Mouse (Mus musculus) neural tube, embryonic 11.5 days (tissue): ENCODE measurements at regions not wholly inside any gene's neighbourhood (a gene's known extent, or its start where the extent isn't known, plus 50 kb on each side); places are given as distances from the start of the nearest gene placed in this dataset.

Source experiments
- ATAC-seq: fragments of 200-750 bp; cut with Nextera tagmentation; 2 replicates; pipeline ENCODE4 v1.8.0; 2017; ENCODE audit warnings: moderate number of reproducible peaks, mild to moderate bottlenecking, moderate TSS enrichment, moderate library complexity; ENCODE audit not compliant: insufficient read depth, low FRiP score, low TSS enrichment
- DNase-seq: peaks from one replicate; pipeline ENCODE4 v3.0.0-alpha.2; 2015; ENCODE audit warnings: low spot score
- H3K27ac ChIP-seq: fragments of 300-500 bp; sonication (generic); 2 replicates; pipeline ENCODE4 v1.5.1; 2014; ENCODE audit warnings: low read depth, mild to moderate bottlenecking, low read length
- H3K27me3 ChIP-seq: fragments of 300-500 bp; sonication (generic); 2 replicates; pipeline ENCODE4 v1.6.1; 2014; ENCODE audit warnings: mild to moderate bottlenecking, low read length, mixed read lengths; ENCODE audit not compliant: control insufficient read depth, insufficient read depth
- H3K36me3 ChIP-seq: fragments of 300-500 bp; sonication (generic); 2 replicates; pipeline ENCODE4 v1.6.1; 2014; ENCODE audit warnings: mild to moderate bottlenecking, low read length, moderate library complexity, mixed read lengths; ENCODE audit not compliant: control insufficient read depth, insufficient read depth
- H3K4me1 ChIP-seq: fragments of 300-500 bp; sonication (generic); 2 replicates; pipeline ENCODE4 v1.6.1; 2014; ENCODE audit warnings: low read length, mixed read lengths; ENCODE audit not compliant: control insufficient read depth, insufficient read depth
- H3K4me2 ChIP-seq: fragments of 300-500 bp; sonication (generic); 2 replicates; pipeline ENCODE4 v1.6.1; 2014; ENCODE audit warnings: low read depth, mild to moderate bottlenecking, moderate library complexity
- H3K4me3 ChIP-seq: fragments of 300-500 bp; sonication (generic); 2 replicates; pipeline ENCODE4 v1.5.1; 2014; ENCODE audit warnings: low read depth, low read length
- H3K9ac ChIP-seq: fragments of 300-500 bp; sonication (generic); 2 replicates; pipeline ENCODE4 v1.6.1; 2014; ENCODE audit warnings: mild to moderate bottlenecking, low read length
- H3K9me3 ChIP-seq: fragments of 300-500 bp; sonication (generic); 2 replicates; pipeline ENCODE4 v1.6.1; 2016; ENCODE audit warnings: low read length; ENCODE audit not compliant: control insufficient read depth
- WGBS: fragments of 180-500 bp; shearing (Covaris S2); extraction: QIAGEN DNeasy Blood & Tissue Kit; methylation state at CpG from one replicate; pipeline ENCODE4 v1.1.7; 2014; 5-methylcytosine and 5-hydroxymethylcytosine counted together

DNA sequence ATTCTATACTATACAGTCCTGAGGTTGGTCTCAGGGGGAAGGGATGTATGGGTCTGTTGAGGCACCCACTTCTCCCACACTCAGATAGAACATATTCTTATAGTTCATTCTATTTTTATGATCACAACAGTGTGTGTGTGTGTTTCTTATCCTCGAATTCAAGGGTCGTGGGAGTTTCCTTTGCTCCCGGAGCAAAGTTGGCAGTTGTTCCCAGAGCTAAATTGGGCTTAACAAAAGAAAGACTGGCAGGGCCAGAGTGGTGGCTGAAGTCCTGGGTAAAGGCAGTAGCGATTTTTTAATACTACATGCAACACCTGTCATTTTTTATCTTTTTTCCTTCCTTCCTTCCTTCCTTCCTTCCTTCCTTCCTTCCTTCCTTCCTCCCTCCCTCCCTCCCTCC, 131.5 kb upstream of the Sp4 start:
- no peak overlapping the region for H3K9ac ChIP-seq
- no peak overlapping the region for H3K4me2 ChIP-seq
- ATAC-seq = no peak
- no peak for DNase-seq
- no peak overlapping the region for H3K27ac ChIP-seq
- H3K9me3 ChIP-seq = no peaks in the 10 kb centered on the region
- H3K4me3 ChIP-seq = no peak overlapping the region
- H3K27me3 ChIP-seq = no peaks in the 10 kb centered on the region
- H3K4me1 ChIP-seq = no peaks in the 10 kb centered on the region
- no peaks in the 10 kb centered on the region for H3K36me3 ChIP-seq
- 73% methylated on average over 4 of the region's 4 CpGs for WGBS

DNA sequence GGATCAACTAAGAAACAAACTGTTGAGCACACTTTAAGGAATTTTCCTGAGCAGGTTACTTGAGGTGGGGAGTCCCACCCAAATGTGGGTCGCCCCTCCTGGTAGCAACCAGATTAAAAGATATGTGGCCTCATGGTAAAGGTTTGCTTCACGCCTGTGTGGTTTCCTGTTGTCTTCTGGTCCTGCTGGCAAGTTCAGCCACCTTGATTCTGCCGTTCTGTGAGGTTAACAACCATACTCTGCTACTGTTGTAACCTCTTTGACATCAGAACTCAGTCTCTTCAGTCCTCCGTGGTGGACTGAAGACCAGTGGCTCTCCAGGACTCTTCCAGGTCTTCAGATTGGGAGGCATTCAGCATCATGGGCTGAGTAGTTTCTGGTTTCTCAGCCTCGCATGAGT, 127.1 kb upstream of the Sp4 start:
- Histone ChIP-seq H3K27me3 (no peaks in the 10 kb centered on the region), H3K27ac (no peak overlapping the region), H3K9ac (no peak overlapping the region), H3K4me3 (no peak overlapping the region), H3K9me3 (no peaks in the 10 kb centered on the region), H3K4me1 (no peaks in the 10 kb centered on the region), H3K4me2 (no peak overlapping the region), H3K36me3 (no peaks in the 10 kb centered on the region)
- no peak for ATAC-seq
- WGBS = 84% methylated on average over 5 of the region's 5 CpGs
- no peak for DNase-seq

GRCm38 (mm10) chr12:118415956-118416355, 114.7 kb upstream of the Sp4 start:
- Histone ChIP-seq H3K4me1 (no peaks in the 10 kb centered on the region), H3K27me3 (no peaks in the 10 kb centered on the region), H3K36me3 (no peaks in the 10 kb centered on the region), H3K9me3 (no peaks in the 10 kb centered on the region), H3K9ac (no peak overlapping the region), H3K4me2 (no peak overlapping the region), H3K27ac (no peak overlapping the region), H3K4me3 (no peak overlapping the region)
- WGBS = 66% methylated on average over 1 of the region's 1 CpGs
- ATAC-seq = no peak
- no peak for DNase-seq

GRCm38 (mm10) chr12:118411767-118412430, 110.7 kb upstream of the Sp4 start:
- Histone ChIP-seq H3K9ac (no peak overlapping the region), H3K4me3 (no peak overlapping the region), H3K27ac (no peak overlapping the region), H3K4me2 (no peak overlapping the region), H3K27me3 (no peaks in the 10 kb centered on the region), H3K4me1 (no peaks in the 10 kb centered on the region), H3K36me3 (no peaks in the 10 kb centered on the region), H3K9me3 (no peaks in the 10 kb centered on the region)
- DNase-seq = no peak
- 69% methylated on average over 7 of the region's 7 CpGs for WGBS
- no peak for ATAC-seq

DNA sequence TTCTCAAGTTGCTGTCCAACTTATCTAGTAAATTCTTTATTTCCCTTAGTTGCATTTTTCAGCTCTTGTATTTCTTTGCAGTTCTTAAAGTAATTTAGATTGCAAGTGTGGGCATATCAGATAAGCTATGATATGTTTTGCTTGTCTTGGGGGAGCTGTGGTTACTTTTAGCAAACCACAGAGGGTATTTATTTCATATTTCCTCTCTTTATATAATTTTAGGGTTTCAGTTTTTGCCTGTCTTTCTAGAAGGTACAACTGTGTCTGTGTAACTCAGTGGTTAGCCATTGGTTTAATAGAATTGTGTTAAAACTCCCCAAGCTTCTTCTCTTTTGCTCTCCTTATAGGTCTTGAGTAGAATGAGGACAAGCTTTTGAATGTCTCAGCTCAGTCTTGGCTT, 109.7 kb upstream of the Sp4 start:
- Histone ChIP-seq H3K4me1 (no peaks in the 10 kb centered on the region), H3K27me3 (no peaks in the 10 kb centered on the region), H3K27ac (no peak overlapping the region), H3K4me2 (no peak overlapping the region), H3K9ac (no peak overlapping the region), H3K9me3 (no peaks in the 10 kb centered on the region), H3K4me3 (no peak overlapping the region), H3K36me3 (no peaks in the 10 kb centered on the region)
- ATAC-seq (no peak), DNase-seq (no peak)

GRCm38 (mm10) chr12:118405135-118405534, 103.9 kb upstream of the Sp4 start:
- ATAC-seq (no peak), DNase-seq (no peak)
- no peaks in the 10 kb centered on the region for H3K9me3 ChIP-seq
- H3K36me3 ChIP-seq = no peaks in the 10 kb centered on the region
- H3K4me2 ChIP-seq = no peak overlapping the region
- H3K27me3 ChIP-seq = no peaks in the 10 kb centered on the region
- no peak overlapping the region for H3K4me3 ChIP-seq
- no peaks in the 10 kb centered on the region for H3K4me1 ChIP-seq
- no peak overlapping the region for H3K27ac ChIP-seq
- H3K9ac ChIP-seq = no peak overlapping the region

DNA sequence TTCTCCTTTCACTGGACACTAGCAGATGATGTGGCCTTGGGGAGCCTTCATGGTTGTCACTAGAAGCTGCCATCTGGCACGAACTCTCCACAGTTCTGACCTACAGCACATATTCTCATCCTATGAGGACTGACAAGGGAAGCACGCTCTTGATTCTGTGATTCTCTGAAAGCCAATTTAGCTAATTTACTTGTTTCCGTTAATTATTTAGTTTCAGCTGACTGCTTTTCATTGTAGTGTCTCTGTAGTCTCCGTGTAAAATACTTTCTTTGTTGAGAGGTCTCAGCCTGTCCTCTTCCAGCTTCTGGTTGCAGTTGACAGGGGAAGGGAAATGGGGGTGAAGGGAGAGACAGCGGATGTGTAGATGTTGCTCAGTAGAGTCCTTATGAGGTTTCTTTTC, 102.9 kb upstream of the Sp4 start:
- H3K4me2 ChIP-seq = no peak overlapping the region
- no peak overlapping the region for H3K9ac ChIP-seq
- no peaks in the 10 kb centered on the region for H3K36me3 ChIP-seq
- no peak for ATAC-seq
- DNase-seq = no peak
- no peak overlapping the region for H3K4me3 ChIP-seq
- no peaks in the 10 kb centered on the region for H3K4me1 ChIP-seq
- no peaks in the 10 kb centered on the region for H3K9me3 ChIP-seq
- H3K27ac ChIP-seq = no peak overlapping the region
- no peaks in the 10 kb centered on the region for H3K27me3 ChIP-seq
- 63% methylated on average over 5 of the region's 5 CpGs for WGBS

DNA sequence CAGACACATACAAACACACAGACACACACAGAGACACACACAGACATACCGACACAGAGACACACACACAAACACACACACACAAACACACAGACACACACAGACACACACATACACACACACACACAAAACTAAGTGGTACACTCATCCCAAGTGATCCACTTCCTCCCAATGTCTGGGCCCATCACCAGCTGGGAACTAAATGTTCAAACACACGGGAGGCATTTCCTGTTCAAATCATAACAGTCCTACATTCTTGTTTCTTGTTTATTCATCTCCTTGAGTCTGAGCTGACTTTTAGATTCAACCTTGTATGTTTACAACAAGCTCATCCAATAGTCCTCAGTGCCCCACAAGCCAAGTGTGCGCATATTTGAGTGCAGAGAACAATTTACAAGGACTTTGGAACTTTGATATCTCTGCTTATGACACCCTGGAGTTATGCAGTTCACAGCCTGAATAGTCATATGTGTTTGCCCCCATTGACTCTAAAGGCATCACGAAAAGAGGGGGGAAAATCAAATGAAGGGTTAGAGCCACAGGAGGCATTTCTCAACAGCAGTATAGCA, 102.4 kb upstream of the Sp4 start:
- Histone ChIP-seq H3K9me3 (no peaks in the 10 kb centered on the region), H3K9ac (no peak overlapping the region), H3K27me3 (no peaks in the 10 kb centered on the region), H3K36me3 (no peaks in the 10 kb centered on the region), H3K4me1 (no peaks in the 10 kb centered on the region), H3K4me2 (no peak overlapping the region), H3K27ac (no peak overlapping the region), H3K4me3 (no peak overlapping the region)
- WGBS = 74% methylated on average over 4 of the region's 4 CpGs
- DNase-seq = no peak
- ATAC-seq = no peak

DNA sequence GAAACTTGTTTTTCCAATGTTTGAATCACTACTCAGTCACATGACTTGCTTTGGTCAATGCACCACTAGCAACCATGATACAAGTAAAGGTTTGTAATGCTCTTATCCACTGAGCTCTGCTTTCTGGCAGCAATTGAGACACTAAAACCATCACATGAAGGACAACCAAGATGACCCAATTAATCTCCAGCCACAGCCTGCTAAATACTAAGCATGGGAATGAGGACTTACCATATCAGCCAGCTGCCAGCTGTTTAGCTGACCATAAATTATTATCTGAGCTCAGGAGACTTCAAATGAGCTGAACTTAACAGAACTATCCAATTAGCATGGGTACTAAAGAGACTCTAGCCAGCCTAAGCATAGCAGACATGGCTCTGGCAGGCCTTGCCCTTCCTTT, 100.1 kb upstream of the Sp4 start:
- Histone ChIP-seq H3K4me2 (no peak overlapping the region), H3K4me1 (no peaks in the 10 kb centered on the region), H3K27ac (no peak overlapping the region), H3K36me3 (no peaks in the 10 kb centered on the region), H3K9ac (no peak overlapping the region), H3K27me3 (no peaks in the 10 kb centered on the region), H3K9me3 (no peaks in the 10 kb centered on the region), H3K4me3 (no peak overlapping the region)
- ATAC-seq = no peak
- no peak for DNase-seq
